8 mouse cellular contexts compared by ENCODE assay signal in genomic region chr8:110921492-110922230, GRCm38 (mm10). TPM values are rescaled to one million over a fixed set of nuclear protein-coding genes. Genes with fewer than 3 reads are reported as not detected.
DNase-seq lines count a peak whose midpoint lies in the region; ATAC-seq lines count a peak whose summit lies in the region.

No protein-coding gene starts in this region.

- H3K9me3 ChIP-seq in embryonic facial prominence, embryonic 12.5 days: no peaks in the 10 kb centered on the region
- H3K9me3 ChIP-seq in heart, embryonic 14.5 days (ENCODE audit: control insufficient read depth, low read length): no peaks in the 10 kb centered on the region
- H3K9me3 ChIP-seq in midbrain, embryonic 10.5 days (replicated peaks): no peaks in the 10 kb centered on the region

- H3K9ac ChIP-seq in embryonic facial prominence, embryonic 12.5 days: peak overlapping the region; percentile 96; the same call in 1 of the 2 replicates
- H3K9ac ChIP-seq in heart, embryonic 14.5 days (ENCODE audit: low read length): peak overlapping the region; percentile 93

- peak overlapping the region; percentile 90 for H3K4me2 ChIP-seq in embryonic facial prominence, embryonic 12.5 days (replicated peaks)
- H3K4me2 ChIP-seq in heart, embryonic 14.5 days (ENCODE audit: low read length): peak overlapping the region; percentile 92

- H3K27ac ChIP-seq in embryonic facial prominence, embryonic 12.5 days: peak overlapping the region; percentile 92
- H3K27ac ChIP-seq in heart, embryonic 14.5 days (replicated peaks in 1 of 2; ENCODE audit: control insufficient read depth in 1 of 2, insufficient read depth in 1 of 2, low read depth in 2 of 2, low read length in 2 of 2): peak overlapping the region in 1 of 2 experiments; percentile 82; a peak in 2 of 4 replicates
- H3K27ac ChIP-seq in midbrain, embryonic 10.5 days (replicated peaks): peak overlapping the region; percentile 97

- H3K4me3 ChIP-seq in embryonic facial prominence, embryonic 12.5 days: peak overlapping the region; percentile 79
- H3K4me3 ChIP-seq in heart, embryonic 14.5 days (ENCODE audit: control insufficient read depth in 1 of 2, insufficient read depth in 1 of 2, low read depth in 1 of 2, low read length in 2 of 2): peak overlapping the region in 1 of 2 experiments; percentile 88; a peak in 2 of 4 replicates
- peak overlapping the region; percentile 88 for H3K4me3 ChIP-seq in midbrain, embryonic 10.5 days

- H3K27me3 ChIP-seq in embryonic facial prominence, embryonic 12.5 days: no peaks in the 10 kb centered on the region
- H3K27me3 ChIP-seq in heart, embryonic 14.5 days (ENCODE audit: control insufficient read depth, insufficient read depth, low read length): no peaks in the 10 kb centered on the region
- H3K27me3 ChIP-seq in midbrain, embryonic 10.5 days (ENCODE audit: low read depth, poor library complexity, severe bottlenecking): no peaks in the 10 kb centered on the region

- peaks cover 24% of the 10 kb centered on the region for H3K4me1 ChIP-seq in embryonic facial prominence, embryonic 12.5 days
- peaks cover 22 to 28% of the 10 kb centered on the region in 2 experiments for H3K4me1 ChIP-seq in heart, embryonic 14.5 days (ENCODE audit: control insufficient read depth in 2 of 2, insufficient read depth in 2 of 2, low read length in 2 of 2)
- peaks cover 30% of the 10 kb centered on the region for H3K4me1 ChIP-seq in midbrain, embryonic 10.5 days

- DNase-seq in ovary, postnatal 36 days (ENCODE audit: low spot score): peak; percentile 61
- no peak for DNase-seq in ovary, postnatal 10 days (ENCODE audit: low spot score)
- peak; percentile 69 for DNase-seq in kidney, postnatal 14 days
- peak; percentile 28 for DNase-seq in midbrain, embryonic 10.5 days (ENCODE audit: low spot score)
- DNase-seq in thymus, postnatal 36 days: no peak
- DNase-seq in urinary bladder, adult 2 months (ENCODE audit: low spot score): no peak

- 0 out of 2 replicates have a peak, but pooled peaks cover 2% of the 10 kb centered on the region for H3K36me3 ChIP-seq in embryonic facial prominence, embryonic 12.5 days
- no peaks in the 10 kb centered on the region for H3K36me3 ChIP-seq in heart, embryonic 14.5 days (ENCODE audit: control insufficient read depth, insufficient read depth, low read length)
- H3K36me3 ChIP-seq in midbrain, embryonic 10.5 days: peaks cover 18% of the 10 kb centered on the region; the same call in 1 of the 2 replicates

- WGBS in embryonic facial prominence, embryonic 12.5 days: 5% methylated on average over 7 of the region's 7 CpGs
- 25% methylated on average over 7 of the region's 7 CpGs for WGBS in heart, embryonic 14.5 days
- WGBS in midbrain, embryonic 10.5 days: 36% methylated on average over 7 of the region's 7 CpGs

- no peak for ATAC-seq in embryonic facial prominence, embryonic 12.5 days (ENCODE audit: insufficient number of reproducible peaks, insufficient read depth, low FRiP score, low TSS enrichment)
- ATAC-seq in heart, embryonic 14.5 days (ENCODE audit: insufficient number of reproducible peaks, insufficient read depth, low FRiP score, low read depth): no peak

RNA-seq across cellular contexts. Expression of gene St3gal2, which starts 1.9 kb away (rescaled TPM):
- polyA plus RNA-seq in embryonic facial prominence, embryonic 12.5 days (2016; fragmentation: Nextera tagmentation; extraction: Ambion mirVana): 44.6 and 45.5 TPM in 2 replicates
- polyA plus RNA-seq in heart, embryonic 14.5 days (2014; fragmentation: Nextera tagmentation; extraction: Ambion mirVana): 9.6 and 10.4 TPM in 2 replicates
- 24.3 and 25.4 TPM in 2 replicates for polyA plus RNA-seq in midbrain, embryonic 10.5 days (2016; fragmentation: Nextera tagmentation; extraction: Ambion mirVana)
- 20.2 and 25.4 TPM in 2 replicates for polyA plus RNA-seq in urinary bladder, adult 2 months (2012; rRNA removed)

RNA-seq across cellular contexts. Expression of gene Fuk, which starts 19.4 kb away (rescaled TPM):
- polyA plus RNA-seq in embryonic facial prominence, embryonic 12.5 days (2016; fragmentation: Nextera tagmentation; extraction: Ambion mirVana): 16.8 and 17.0 TPM in 2 replicates
- polyA plus RNA-seq in heart, embryonic 14.5 days (2014; fragmentation: Nextera tagmentation; extraction: Ambion mirVana): 4.9 and 6.0 TPM in 2 replicates
- polyA plus RNA-seq in midbrain, embryonic 10.5 days (2016; fragmentation: Nextera tagmentation; extraction: Ambion mirVana): 12.2 and 12.7 TPM in 2 replicates
- polyA plus RNA-seq in urinary bladder, adult 2 months (2012; rRNA removed): 9.4 and 9.8 TPM in 2 replicates

Comparison
In these comparisons a context has a peak if more than half of its experiments do, and no peak if none do; other contexts are left out.
1. DNase-seq: peak in ovary, postnatal 36 days (single experiment), kidney, postnatal 14 days (single experiment) and midbrain, embryonic 10.5 days (single experiment); none in ovary, postnatal 10 days (single experiment), thymus, postnatal 36 days (0 of 2) and urinary bladder, adult 2 months (single experiment).